Mouse (Mus musculus) olfactory bulb, adult 2 months (tissue): Measurements from ENCODE around the gene Gm26602.

Experiments used
- CTCF ChIP-seq: fragments of 200-500 bp; IDR thresholded peaks from 2 replicates; pipeline ENCODE4 v1.5.1; 2012; ENCODE audit warnings: low read depth, mild to moderate bottlenecking, low read length, moderate library complexity; ENCODE audit not compliant: insufficient read depth
- POLR2A ChIP-seq: fragments of 200-500 bp; IDR thresholded peaks from 2 replicates; pipeline ENCODE4 v1.6.1; 2012; ENCODE audit warnings: mild to moderate bottlenecking, low read depth, low read length, moderate library complexity; ENCODE audit not compliant: insufficient read depth

DNA sequence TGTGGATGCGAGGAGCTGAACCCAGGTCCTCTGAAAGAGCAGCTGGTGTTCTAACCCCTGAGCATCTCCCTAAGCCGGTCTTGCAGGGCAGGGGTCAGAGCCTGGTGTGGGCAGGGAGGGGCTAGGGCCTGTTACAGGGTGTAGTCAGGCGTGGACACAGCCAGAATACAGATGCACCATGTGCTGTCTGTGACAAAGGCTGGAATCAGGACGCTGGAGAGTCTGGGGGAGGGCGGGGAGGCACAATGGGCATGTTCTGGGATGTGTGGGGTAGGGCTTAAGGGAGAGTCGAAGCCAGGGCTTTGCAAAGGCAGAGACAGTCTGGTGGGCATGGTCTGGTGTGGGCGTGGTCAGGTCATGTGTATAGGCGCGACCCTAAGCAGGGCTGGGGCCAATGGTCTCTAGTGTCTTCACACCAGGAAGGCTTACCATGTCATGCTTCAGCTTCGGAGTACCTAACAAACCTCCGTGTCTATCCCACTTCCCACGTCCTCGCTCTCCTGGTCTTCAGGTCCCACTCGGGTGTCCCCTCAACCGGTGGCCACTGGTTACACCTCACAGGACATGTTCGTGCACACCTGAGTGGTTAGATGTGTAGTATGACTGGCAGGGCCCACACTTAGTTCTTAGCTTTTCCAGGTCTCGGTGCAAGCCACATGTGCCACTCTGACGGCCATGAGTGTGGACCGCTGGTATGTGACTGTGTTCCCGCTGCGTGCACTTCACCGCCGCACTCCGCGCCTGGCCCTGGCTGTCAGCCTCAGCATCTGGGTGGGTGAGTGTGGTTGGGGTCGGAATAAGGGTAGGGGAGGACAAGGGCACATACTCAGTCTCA, 9.6 kb downstream of the Gm26602 start:
- TF ChIP-seq CTCF (no peak), POLR2A (no peak)
